Mouse (Mus musculus): ENCODE measurements at regions not wholly inside any gene's neighbourhood (a gene's known extent, or its start where the extent isn't known, plus 50 kb on each side); places are given as distances from the start of the nearest gene placed in this dataset.
"Not testable (repeated sequence)": the region's sequence is repeated elsewhere in the genome, so short reads cannot be mapped to it uniquely, and the experiment has no call there.

- H3K27ac ChIP-seq (ENCODE audit: low read depth, low read length), result no peak overlapping the region
- H3K4me3 ChIP-seq (ENCODE audit: low read depth, low read length), result no peak overlapping the region
- ATAC-seq (replicated peaks; ENCODE audit: insufficient number of reproducible peaks, low FRiP score, low TSS enrichment), result no peak
- H3K36me3 ChIP-seq (ENCODE audit: control insufficient read depth, insufficient read depth, low read length), result no peaks in the 10 kb centered on the region
- H3K4me1 ChIP-seq (ENCODE audit: control insufficient read depth, insufficient read depth, low read length), result no peaks in the 10 kb centered on the region
- 71% methylated on average over 2 of the region's 2 CpGs for WGBS (ENCODE audit: insufficient replicate concordance)
- H3K9ac ChIP-seq (ENCODE audit: low read depth, low read length), result no peak overlapping the region
- H3K9me3 ChIP-seq (replicated peaks; ENCODE audit: control insufficient read depth, low read length), result no peaks in the 10 kb centered on the region
- H3K27me3 ChIP-seq (ENCODE audit: control insufficient read depth, insufficient read depth, low read length), result no peaks in the 10 kb centered on the region
- no peak overlapping the region for H3K4me2 ChIP-seq
These were observed 505.4 kb downstream of the Sema5a start for GRCm38 (mm10) chr15:32749971-32750370.

- H3K4me1 ChIP-seq (ENCODE audit: control insufficient read depth, insufficient read depth, low read length), result no peaks in the 10 kb centered on the region
- H3K36me3 ChIP-seq (ENCODE audit: control insufficient read depth, insufficient read depth, low read length), result no peaks in the 10 kb centered on the region
- H3K9ac ChIP-seq (ENCODE audit: low read depth, low read length), result no peak overlapping the region
- 57% methylated on average over 3 of the region's 3 CpGs for WGBS (ENCODE audit: insufficient replicate concordance)
- no peak overlapping the region for H3K4me2 ChIP-seq
- no peaks in the 10 kb centered on the region for H3K9me3 ChIP-seq (replicated peaks; ENCODE audit: control insufficient read depth, low read length)
- H3K27ac ChIP-seq (ENCODE audit: low read depth, low read length), result no peak overlapping the region
- H3K4me3 ChIP-seq (ENCODE audit: low read depth, low read length), result no peak overlapping the region
- H3K27me3 ChIP-seq (ENCODE audit: control insufficient read depth, insufficient read depth, low read length), result no peaks in the 10 kb centered on the region
- ATAC-seq (replicated peaks; ENCODE audit: insufficient number of reproducible peaks, low FRiP score, low TSS enrichment), result no peak
These were observed 507.4 kb downstream of the Sema5a start for GRCm38 (mm10) chr15:32751991-32752390.

DNA sequence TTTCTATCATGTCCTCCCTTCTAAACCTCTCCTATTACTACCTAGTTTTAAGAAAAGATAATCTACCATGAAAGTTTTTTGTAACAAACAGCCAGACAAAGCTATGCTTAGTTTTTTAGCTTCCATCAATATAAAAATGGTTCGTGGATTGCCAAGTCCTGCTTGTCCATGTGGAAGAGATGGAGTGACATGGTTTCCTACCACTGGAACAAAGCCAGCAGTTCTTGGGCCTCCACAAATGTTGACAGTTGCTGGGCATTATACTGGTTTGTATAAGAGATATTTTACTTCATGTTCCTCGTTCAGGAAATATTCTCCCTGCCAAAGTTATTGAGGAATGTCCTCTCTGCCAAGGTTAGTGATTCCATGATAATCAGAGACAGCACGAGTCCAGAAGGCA lies 515.5 kb downstream of the Sema5a start:
- H3K9me3 ChIP-seq (replicated peaks; ENCODE audit: control insufficient read depth, low read length), result no peaks in the 10 kb centered on the region
- H3K4me2 ChIP-seq, result no peak overlapping the region
- 68% methylated on average over 3 of the region's 3 CpGs for WGBS (ENCODE audit: insufficient replicate concordance)
- H3K27ac ChIP-seq (ENCODE audit: low read depth, low read length), result no peak overlapping the region
- no peaks in the 10 kb centered on the region for H3K4me1 ChIP-seq (ENCODE audit: control insufficient read depth, insufficient read depth, low read length)
- H3K36me3 ChIP-seq (ENCODE audit: control insufficient read depth, insufficient read depth, low read length), result no peaks in the 10 kb centered on the region
- no peak overlapping the region for H3K4me3 ChIP-seq (ENCODE audit: low read depth, low read length)
- H3K9ac ChIP-seq (ENCODE audit: low read depth, low read length), result no peak overlapping the region
- no peaks in the 10 kb centered on the region for H3K27me3 ChIP-seq (ENCODE audit: control insufficient read depth, insufficient read depth, low read length)
- no peak for ATAC-seq (replicated peaks; ENCODE audit: insufficient number of reproducible peaks, low FRiP score, low TSS enrichment)

DNA sequence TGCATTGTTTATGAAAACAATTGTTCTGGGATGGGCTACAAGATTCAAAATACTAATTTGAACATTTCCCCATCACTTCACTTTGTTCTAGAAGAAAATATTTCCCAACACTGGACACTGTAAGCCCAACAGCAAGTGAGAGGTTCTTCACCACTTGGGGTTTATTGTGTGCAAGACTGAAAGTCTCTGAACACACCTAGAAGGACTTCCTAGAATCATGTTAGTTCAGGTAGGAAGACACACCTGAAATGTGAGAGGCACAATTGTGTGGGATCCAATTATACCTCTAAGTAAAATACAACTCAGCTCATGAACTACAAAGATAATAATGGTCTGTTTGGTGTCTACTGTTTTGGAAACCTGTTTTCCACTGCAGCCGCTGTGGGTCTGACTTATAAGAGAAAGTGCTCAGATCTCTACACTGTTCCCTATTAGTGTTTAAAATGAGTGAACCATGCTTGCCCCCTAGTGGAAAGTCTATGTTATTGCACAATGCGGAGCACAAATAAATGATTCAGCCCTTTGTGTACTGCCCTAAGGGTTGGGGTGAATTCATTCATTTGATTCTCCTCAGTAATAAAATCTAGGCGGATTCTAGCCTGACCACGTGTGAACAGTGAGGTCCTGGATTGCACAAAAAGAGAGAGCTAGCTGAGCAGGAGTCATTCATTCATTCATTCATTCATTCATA lies 521.5 kb downstream of the Sema5a start:
- ATAC-seq (replicated peaks; ENCODE audit: insufficient number of reproducible peaks, low FRiP score, low TSS enrichment), result no peak
- H3K4me2 ChIP-seq, result no peak overlapping the region
- WGBS (ENCODE audit: insufficient replicate concordance), result 9% methylated on average over 4 of the region's 4 CpGs

DNA sequence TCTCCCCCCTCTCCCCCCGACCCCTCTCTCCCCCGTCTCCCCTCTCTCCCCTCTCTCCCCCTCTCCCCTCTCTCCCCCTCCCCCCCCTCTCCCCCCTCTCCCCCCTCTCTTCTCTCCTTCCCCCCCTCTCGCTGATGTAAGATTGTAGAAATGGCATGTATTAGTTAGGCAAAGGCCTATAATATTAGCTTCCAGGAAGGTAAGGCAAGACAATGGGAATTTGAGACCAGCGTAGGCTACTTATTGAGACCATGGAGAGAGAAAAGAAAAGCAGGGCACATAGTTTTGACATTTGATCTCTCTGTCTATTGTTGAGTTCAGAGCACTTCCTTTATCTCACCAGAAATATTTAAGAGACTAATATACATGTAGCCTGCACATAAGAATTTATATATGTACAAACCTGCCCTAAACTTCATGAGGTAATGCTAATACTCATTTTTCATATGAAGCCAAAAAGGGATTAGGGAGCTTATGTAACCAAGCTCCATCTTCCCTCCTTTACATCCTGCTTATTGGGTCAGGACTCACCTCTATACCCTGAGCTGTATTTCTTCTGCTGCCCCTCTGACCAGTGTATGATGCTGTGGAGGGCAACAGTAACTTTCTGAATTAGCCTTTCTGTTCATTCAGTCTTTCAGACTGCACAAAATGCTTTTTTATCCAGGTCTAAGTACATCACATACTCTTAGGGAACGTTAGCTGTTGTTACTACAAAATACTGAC lies 522.3 kb downstream of the Sema5a start:
- Histone ChIP-seq H3K9ac (ENCODE audit: low read depth, low read length) (no peak overlapping the region), H3K4me3 (ENCODE audit: low read depth, low read length) (no peak overlapping the region), H3K9me3 (replicated peaks; ENCODE audit: control insufficient read depth, low read length) (no peaks in the 10 kb centered on the region), H3K4me1 (ENCODE audit: control insufficient read depth, insufficient read depth, low read length) (no peaks in the 10 kb centered on the region), H3K27ac (ENCODE audit: low read depth, low read length) (no peak overlapping the region), H3K27me3 (ENCODE audit: control insufficient read depth, insufficient read depth, low read length) (no peaks in the 10 kb centered on the region), H3K36me3 (ENCODE audit: control insufficient read depth, insufficient read depth, low read length) (no peaks in the 10 kb centered on the region), H3K4me2 (no peak overlapping the region)
- no peak for ATAC-seq (replicated peaks; ENCODE audit: insufficient number of reproducible peaks, low FRiP score, low TSS enrichment)
- WGBS (ENCODE audit: insufficient replicate concordance), result 65% methylated on average over 2 of the region's 5 CpGs

More for the DNA sequence above, 521.5 kb downstream of the Sema5a start:
- Histone ChIP-seq H3K27ac (ENCODE audit: low read depth, low read length) (no peak overlapping the region), H3K9ac (ENCODE audit: low read depth, low read length) (no peak overlapping the region), H3K27me3 (ENCODE audit: control insufficient read depth, insufficient read depth, low read length) (no peaks in the 10 kb centered on the region), H3K36me3 (ENCODE audit: control insufficient read depth, insufficient read depth, low read length) (no peaks in the 10 kb centered on the region), H3K4me3 (ENCODE audit: low read depth, low read length) (no peak overlapping the region), H3K9me3 (replicated peaks; ENCODE audit: control insufficient read depth, low read length) (no peaks in the 10 kb centered on the region), H3K4me1 (ENCODE audit: control insufficient read depth, insufficient read depth, low read length) (no peaks in the 10 kb centered on the region)

DNA sequence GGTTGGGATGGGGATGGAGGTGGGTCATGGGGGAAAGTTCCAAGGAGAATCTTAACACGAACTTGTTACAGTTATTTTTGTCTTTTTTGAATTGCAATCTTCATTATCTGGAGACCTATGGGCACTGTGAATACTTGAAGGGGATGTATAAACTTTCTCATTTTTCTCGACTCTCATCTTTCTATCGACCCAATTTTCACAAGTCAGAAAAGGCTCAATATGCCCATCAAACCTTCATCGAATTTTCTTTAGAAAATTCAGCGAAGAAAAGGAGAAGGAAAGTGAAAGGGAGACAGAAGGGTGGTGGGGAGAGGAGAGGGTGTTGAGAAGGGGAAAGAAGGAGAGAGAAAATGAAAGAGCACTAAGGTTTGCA lies 533.6 kb downstream of the Sema5a start:
- H3K27ac ChIP-seq (ENCODE audit: low read depth, low read length); H3K36me3 ChIP-seq (ENCODE audit: control insufficient read depth, insufficient read depth, low read length); ATAC-seq (replicated peaks; ENCODE audit: insufficient number of reproducible peaks, low FRiP score, low TSS enrichment); H3K27me3 ChIP-seq (ENCODE audit: control insufficient read depth, insufficient read depth, low read length); H3K4me1 ChIP-seq (ENCODE audit: control insufficient read depth, insufficient read depth, low read length); H3K9ac ChIP-seq (ENCODE audit: low read depth, low read length); H3K9me3 ChIP-seq (replicated peaks; ENCODE audit: control insufficient read depth, low read length); H3K4me3 ChIP-seq (ENCODE audit: low read depth, low read length); H3K4me2 ChIP-seq: not testable (repeated sequence)
- 28% methylated on average over 5 of the region's 5 CpGs for WGBS (ENCODE audit: insufficient replicate concordance)

DNA sequence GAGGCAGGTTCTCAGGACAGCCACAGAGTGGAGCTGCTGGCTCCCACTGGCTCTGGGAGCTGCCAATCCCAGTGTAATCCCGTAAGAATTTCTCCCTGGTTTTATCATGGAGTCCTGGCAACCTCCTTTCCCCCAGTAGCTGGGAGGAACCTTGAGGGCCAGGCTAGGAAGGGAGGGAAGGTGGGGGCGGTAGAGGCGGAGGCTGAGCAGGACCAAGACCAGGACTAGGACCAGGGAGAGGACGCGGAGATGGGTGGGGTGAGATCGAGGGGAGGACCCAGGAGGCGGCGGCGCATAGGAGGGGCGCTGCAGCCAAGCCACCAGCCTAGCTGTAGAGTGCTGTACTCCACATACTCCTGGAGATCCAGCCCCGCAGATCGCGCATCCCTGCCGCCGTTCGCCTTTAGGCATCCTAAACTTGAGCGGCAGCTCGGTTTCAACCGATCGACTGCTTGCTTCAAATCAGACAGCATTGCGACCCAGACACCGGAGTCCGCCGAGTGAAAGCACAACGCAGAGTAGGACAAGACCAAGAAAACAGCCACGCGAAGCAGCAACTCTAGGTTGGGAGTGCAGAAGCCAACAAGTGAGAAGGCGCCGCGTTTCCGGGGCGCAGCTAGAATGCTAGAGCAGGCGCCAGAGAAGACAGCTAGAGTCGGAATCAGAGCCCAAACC lies 534.1 kb downstream of the Sema5a start:
- Histone ChIP-seq H3K4me3 (ENCODE audit: low read depth, low read length) (peak overlapping the region; percentile 56), H3K9ac (ENCODE audit: low read depth, low read length) (peak overlapping the region; percentile 69), H3K4me2 (peak overlapping the region; percentile 75)
- WGBS (ENCODE audit: insufficient replicate concordance), result 0% methylated on average over 33 of the region's 34 CpGs
- not testable (repeated sequence) for H3K9me3 ChIP-seq (replicated peaks; ENCODE audit: control insufficient read depth, low read length); H3K4me1 ChIP-seq (ENCODE audit: control insufficient read depth, insufficient read depth, low read length); H3K27ac ChIP-seq (ENCODE audit: low read depth, low read length); H3K36me3 ChIP-seq (ENCODE audit: control insufficient read depth, insufficient read depth, low read length); H3K27me3 ChIP-seq (ENCODE audit: control insufficient read depth, insufficient read depth, low read length)
- ATAC-seq (replicated peaks; ENCODE audit: insufficient number of reproducible peaks, low FRiP score, low TSS enrichment), result peak; percentile 91

GRCm38 (mm10) chr15:32779274-32779615 lies 534.6 kb downstream of the Sema5a start:
- not testable (repeated sequence) for H3K36me3 ChIP-seq (ENCODE audit: control insufficient read depth, insufficient read depth, low read length); H3K27me3 ChIP-seq (ENCODE audit: control insufficient read depth, insufficient read depth, low read length); H3K9me3 ChIP-seq (replicated peaks; ENCODE audit: control insufficient read depth, low read length); H3K27ac ChIP-seq (ENCODE audit: low read depth, low read length); H3K4me1 ChIP-seq (ENCODE audit: control insufficient read depth, insufficient read depth, low read length)
- H3K4me2 ChIP-seq, result peak overlapping the region; percentile 75
- ATAC-seq (replicated peaks; ENCODE audit: insufficient number of reproducible peaks, low FRiP score, low TSS enrichment), result peak; percentile 50; the same call in 1 of the 2 replicates
- H3K4me3 ChIP-seq (ENCODE audit: low read depth, low read length), result peak overlapping the region; percentile 56
- H3K9ac ChIP-seq (ENCODE audit: low read depth, low read length), result peak overlapping the region; percentile 69
- 5% methylated on average over 11 of the region's 11 CpGs for WGBS (ENCODE audit: insufficient replicate concordance)

Data from heart, embryonic 11.5 days (tissue).